Mouse (Mus musculus): ENCODE data around the gene Hspe1. TPM values are rescaled to one million over a fixed set of nuclear protein-coding genes. Genes with fewer than 3 reads are reported as not detected.

The Hspe1 gene
- polyA plus RNA-seq (2015; fragmentation: Nextera tagmentation; extraction: Ambion mirVana), result 407 and 434 TPM in 2 replicates

DNA sequence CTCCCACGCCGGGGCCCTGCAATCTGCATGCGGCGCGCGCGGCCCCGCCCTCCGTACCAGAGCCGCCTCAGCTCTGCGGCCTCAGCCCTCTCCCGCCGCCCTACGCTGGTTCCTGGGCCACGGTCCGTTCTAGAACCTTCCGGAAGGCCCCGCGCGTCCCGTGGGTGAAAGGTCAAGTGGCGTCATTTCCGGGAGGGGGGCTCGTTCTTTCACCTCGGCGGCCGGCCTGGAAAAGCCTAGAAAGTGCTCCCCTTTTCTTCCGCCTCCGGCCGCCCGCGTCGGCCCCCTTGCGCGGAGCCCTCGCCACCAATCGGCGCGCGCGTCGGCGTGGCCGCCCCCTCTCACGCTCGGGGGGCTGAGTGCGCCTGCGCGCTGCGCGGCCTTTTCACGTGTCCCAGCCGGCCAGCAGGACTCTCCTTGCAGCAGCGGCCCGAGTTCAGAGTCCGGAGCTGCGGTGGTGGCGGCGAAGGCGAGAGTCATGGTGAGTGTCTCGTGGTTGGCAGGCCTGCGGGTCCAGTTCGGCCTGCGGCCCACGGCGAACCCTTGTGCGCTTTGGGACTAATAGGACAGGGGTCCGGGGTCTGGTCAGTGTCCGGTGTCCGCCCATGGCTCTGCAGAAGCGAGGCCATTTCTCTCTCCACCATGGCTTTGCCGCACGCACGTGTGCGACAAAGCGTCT lies at the start of gene Hspe1, which contains the start of gene Hspd1:
Gene Hspe1, plus strand, starts transcription at position 201 of the 679 bp plus-strand sequence.
Gene Hspd1, minus strand, starts transcription at position 312 of the 679 bp plus-strand sequence.
- ATAC-seq (ENCODE audit: insufficient number of reproducible peaks, insufficient read depth, low FRiP score, low TSS enrichment, low read depth), result peak; percentile 92
- H3K4me3 ChIP-seq, result peak within 1 kb of the TSS; percentile 97

DNA sequence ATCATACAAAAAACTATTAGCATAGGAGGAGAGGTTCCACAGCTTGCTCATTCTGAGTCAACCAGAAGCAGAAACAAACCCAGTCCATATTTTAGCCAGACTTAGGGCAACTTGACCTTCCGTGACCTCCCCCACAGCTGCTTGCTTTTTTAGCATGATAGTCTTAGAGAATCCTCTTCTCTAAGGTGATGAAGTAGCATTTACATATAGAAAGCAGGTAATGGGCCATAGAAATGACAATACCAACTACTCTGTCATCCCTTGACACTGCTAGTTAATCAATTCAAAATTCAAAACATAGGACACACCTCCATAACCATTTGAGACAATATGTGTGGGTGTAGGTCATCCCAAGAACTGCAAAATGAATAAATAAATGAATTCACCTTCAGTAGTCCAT lies 48.0 kb upstream of the Hspe1 start:
- Histone ChIP-seq H3K27me3 (no peaks in the 10 kb centered on the region), H3K9ac (no peak overlapping the region), H3K36me3 (no peaks in the 10 kb centered on the region), H3K4me3 (no peak overlapping the region), H3K4me1 (no peaks in the 10 kb centered on the region), H3K27ac (no peak overlapping the region), H3K9me3 (peaks cover 3% of the 10 kb centered on the region; the same call in 1 of the 2 replicates), H3K4me2 (no peak overlapping the region)
- 80% methylated on average over 1 of the region's 1 CpGs for WGBS
- ATAC-seq (ENCODE audit: insufficient number of reproducible peaks, insufficient read depth, low FRiP score, low TSS enrichment, low read depth), result no peak

More for the DNA sequence above, at the start of gene Hspe1, which contains the start of gene Hspd1:
- no peaks in the 10 kb centered on the region for H3K9me3 ChIP-seq
- under 1% methylated on average over 76 of the region's 76 CpGs for WGBS
- peak within 1 kb of the TSS; percentile 92 for H3K4me2 ChIP-seq
- peak within 1 kb of the TSS; percentile 93 for H3K27ac ChIP-seq
- H3K4me1 ChIP-seq, result peaks cover 35% of the 10 kb centered on the region
- H3K36me3 ChIP-seq, result peaks cover 53% of the 10 kb centered on the region
- H3K9ac ChIP-seq, result peak within 1 kb of the TSS; percentile 94
- H3K27me3 ChIP-seq, result no peaks in the 10 kb centered on the region

GRCm38 (mm10) chr1:55041691-55042090 lies 46.2 kb upstream of the Hspe1 start:
- Histone ChIP-seq H3K9me3 (peaks cover 3% of the 10 kb centered on the region; the same call in 1 of the 2 replicates), H3K36me3 (no peaks in the 10 kb centered on the region), H3K4me2 (no peak overlapping the region), H3K4me3 (no peak overlapping the region), H3K4me1 (no peaks in the 10 kb centered on the region), H3K27me3 (no peaks in the 10 kb centered on the region), H3K27ac (no peak overlapping the region), H3K9ac (no peak overlapping the region)
- 90% methylated on average over 4 of the region's 4 CpGs for WGBS
- no peak for ATAC-seq (ENCODE audit: insufficient number of reproducible peaks, insufficient read depth, low FRiP score, low TSS enrichment, low read depth)

DNA sequence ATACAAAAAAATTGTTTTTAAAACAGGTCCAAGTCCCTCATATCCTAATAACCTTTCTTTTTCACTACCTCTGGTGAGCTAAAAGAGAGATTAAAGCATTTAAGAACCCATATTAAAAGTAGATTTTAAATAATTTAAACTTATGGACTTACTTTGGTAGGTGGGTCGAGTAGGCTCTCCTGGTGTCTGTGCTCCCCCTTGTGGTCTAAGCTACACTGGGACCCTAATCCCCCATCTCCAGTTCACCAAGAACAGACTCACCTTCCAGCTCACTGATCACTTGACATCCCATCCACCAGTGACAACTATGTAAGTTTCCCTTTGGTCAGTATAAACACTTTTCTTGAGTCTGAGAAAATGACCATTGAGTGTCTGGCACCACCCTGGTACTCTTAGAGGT lies 45.7 kb upstream of the Hspe1 start:
- Histone ChIP-seq H3K27me3 (no peaks in the 10 kb centered on the region), H3K27ac (no peak overlapping the region), H3K4me3 (no peak overlapping the region), H3K9ac (no peak overlapping the region), H3K9me3 (peaks cover 3% of the 10 kb centered on the region; the same call in 1 of the 2 replicates), H3K36me3 (no peaks in the 10 kb centered on the region), H3K4me1 (no peaks in the 10 kb centered on the region), H3K4me2 (no peak overlapping the region)
- WGBS, result 50% methylated on average over 1 of the region's 1 CpGs
- ATAC-seq (ENCODE audit: insufficient number of reproducible peaks, insufficient read depth, low FRiP score, low TSS enrichment, low read depth), result no peak

- WGBS, result 85% methylated on average over 3 of the region's 3 CpGs
- peaks cover 3% of the 10 kb centered on the region; the same call in 1 of the 2 replicates for H3K9me3 ChIP-seq
These were observed 44.8 kb upstream of the Hspe1 start for GRCm38 (mm10) chr1:55043164-55043563.

DNA sequence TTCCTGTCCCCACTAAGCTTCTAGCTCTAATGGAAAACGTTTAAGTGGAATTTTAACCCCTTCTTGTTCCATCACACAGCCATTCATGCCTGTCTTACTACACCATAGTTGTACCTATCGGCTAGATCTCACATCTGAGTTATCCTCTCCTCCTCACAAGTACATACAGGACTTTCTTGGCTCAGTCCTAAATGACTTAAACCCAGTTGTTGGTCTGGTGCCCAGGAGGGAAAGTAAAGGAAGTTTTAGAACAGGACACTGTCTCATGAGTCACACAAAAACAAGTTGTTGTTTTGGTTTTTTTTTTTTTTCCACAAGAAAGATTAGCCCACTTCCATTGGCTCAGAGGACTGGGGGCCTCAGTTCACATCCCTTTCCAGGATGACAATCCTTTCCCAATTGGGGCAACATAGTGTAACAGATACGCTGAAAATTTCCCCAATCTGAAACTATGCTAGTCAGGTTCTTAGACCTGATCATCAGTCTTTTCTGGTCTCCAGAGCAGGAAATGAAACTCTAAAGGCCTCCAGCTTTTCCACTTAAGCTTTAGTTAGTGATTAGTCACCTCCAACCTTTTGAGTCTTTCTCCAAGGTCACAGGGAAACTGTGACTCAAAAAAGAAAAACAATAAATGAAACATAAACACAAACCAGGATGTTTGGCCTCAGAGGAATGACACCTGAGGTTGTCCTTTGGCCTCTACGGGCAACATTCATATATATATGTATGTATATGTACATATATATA lies 38.9 kb upstream of the Hspe1 start:
- Histone ChIP-seq H3K27ac (no peak overlapping the region), H3K27me3 (no peaks in the 10 kb centered on the region; the same call in 1 of the 2 replicates), H3K4me1 (peaks cover 13% of the 10 kb centered on the region), H3K4me3 (no peak overlapping the region), H3K9me3 (no peaks in the 10 kb centered on the region), H3K36me3 (no peaks in the 10 kb centered on the region), H3K9ac (no peak overlapping the region), H3K4me2 (no peak overlapping the region)
- ATAC-seq (ENCODE audit: insufficient number of reproducible peaks, insufficient read depth, low FRiP score, low TSS enrichment, low read depth), result no peak
- 61% methylated on average over 4 of the region's 4 CpGs for WGBS

More at GRCm38 (mm10) chr1:55043164-55043563, 44.8 kb upstream of the Hspe1 start:
- no peak overlapping the region for H3K9ac ChIP-seq
- no peaks in the 10 kb centered on the region for H3K27me3 ChIP-seq
- no peak for ATAC-seq (ENCODE audit: insufficient number of reproducible peaks, insufficient read depth, low FRiP score, low TSS enrichment, low read depth)
- H3K36me3 ChIP-seq, result no peaks in the 10 kb centered on the region
- H3K4me2 ChIP-seq, result no peak overlapping the region
- H3K4me1 ChIP-seq, result no peaks in the 10 kb centered on the region
- no peak overlapping the region for H3K4me3 ChIP-seq
- H3K27ac ChIP-seq, result no peak overlapping the region

DNA sequence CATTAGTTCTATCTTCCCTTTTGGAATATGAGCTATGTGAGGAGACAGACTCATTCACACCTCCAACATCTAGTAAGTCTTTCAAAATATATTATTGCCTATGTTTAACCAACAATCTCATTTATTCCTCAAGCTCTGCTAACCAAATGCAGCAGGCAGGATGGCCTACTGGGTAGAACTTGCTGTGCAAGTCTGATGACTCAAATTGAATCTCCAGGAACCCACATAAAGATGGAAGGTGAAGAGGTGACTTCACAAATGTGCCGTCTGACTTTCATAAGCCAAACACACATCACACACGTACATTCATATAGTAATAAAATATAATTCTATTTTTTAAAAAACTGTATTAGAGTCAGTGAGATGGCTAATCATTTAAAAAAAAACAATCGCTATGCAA lies 36.3 kb upstream of the Hspe1 start:
- H3K4me1 ChIP-seq, result peaks cover 13% of the 10 kb centered on the region
- 0 out of 2 replicates have a peak, but pooled peaks cover 5% of the 10 kb centered on the region for H3K36me3 ChIP-seq
- 71% methylated on average over 3 of the region's 3 CpGs for WGBS
- no peaks in the 10 kb centered on the region; the same call in 1 of the 2 replicates for H3K27me3 ChIP-seq
- no peak overlapping the region for H3K9ac ChIP-seq
- H3K4me2 ChIP-seq, result peak overlapping the region; percentile 77
- no peak overlapping the region for H3K27ac ChIP-seq
- no peaks in the 10 kb centered on the region for H3K9me3 ChIP-seq
- ATAC-seq (ENCODE audit: insufficient number of reproducible peaks, insufficient read depth, low FRiP score, low TSS enrichment, low read depth), result no peak
- peak overlapping the region; percentile 79 for H3K4me3 ChIP-seq

GRCm38 (mm10) chr1:55052355-55052953 lies 35.5 kb upstream of the Hspe1 start, which contains the start of gene Coq10b:
Gene Coq10b (plus strand): TSS chr1:55052770.
- WGBS, result under 1% methylated on average over 46 of the region's 46 CpGs
- H3K27ac ChIP-seq, result peak within 1 kb of the TSS; percentile 73

GRCm38 (mm10) chr1:55053005-55053404 lies 34.9 kb upstream of the Hspe1 start:
- Histone ChIP-seq H3K9ac (peak overlapping the region; percentile 82), H3K4me2 (peak overlapping the region; percentile 72), H3K27me3 (no peaks in the 10 kb centered on the region; the same call in 1 of the 2 replicates), H3K36me3 (peaks cover 9% of the 10 kb centered on the region; the same call in 1 of the 2 replicates), H3K27ac (peak overlapping the region; percentile 39; the same call in 1 of the 2 replicates), H3K4me3 (peak overlapping the region; percentile 79), H3K4me1 (peaks cover 13% of the 10 kb centered on the region), H3K9me3 (peaks cover 7% of the 10 kb centered on the region; the same call in 1 of the 2 replicates)
- peak; percentile 38; the same call in 1 of the 2 replicates for ATAC-seq (ENCODE audit: insufficient number of reproducible peaks, insufficient read depth, low FRiP score, low TSS enrichment, low read depth)
- WGBS, result under 1% methylated on average over 42 of the region's 42 CpGs

More at GRCm38 (mm10) chr1:55052355-55052953, 35.5 kb upstream of the Hspe1 start, which contains the start of gene Coq10b:
- Histone ChIP-seq H3K9ac (peak within 1 kb of the TSS; percentile 82), H3K9me3 (peaks cover 5% of the 10 kb centered on the region; the same call in 1 of the 2 replicates), H3K27me3 (no peaks in the 10 kb centered on the region; the same call in 1 of the 2 replicates), H3K4me1 (peaks cover 13% of the 10 kb centered on the region), H3K4me3 (peak within 1 kb of the TSS; percentile 79), H3K4me2 (peak within 1 kb of the TSS; percentile 77), H3K36me3 (peaks cover 9% of the 10 kb centered on the region; the same call in 1 of the 2 replicates)
- peak; percentile 100 for ATAC-seq (ENCODE audit: insufficient number of reproducible peaks, insufficient read depth, low FRiP score, low TSS enrichment, low read depth)

DNA sequence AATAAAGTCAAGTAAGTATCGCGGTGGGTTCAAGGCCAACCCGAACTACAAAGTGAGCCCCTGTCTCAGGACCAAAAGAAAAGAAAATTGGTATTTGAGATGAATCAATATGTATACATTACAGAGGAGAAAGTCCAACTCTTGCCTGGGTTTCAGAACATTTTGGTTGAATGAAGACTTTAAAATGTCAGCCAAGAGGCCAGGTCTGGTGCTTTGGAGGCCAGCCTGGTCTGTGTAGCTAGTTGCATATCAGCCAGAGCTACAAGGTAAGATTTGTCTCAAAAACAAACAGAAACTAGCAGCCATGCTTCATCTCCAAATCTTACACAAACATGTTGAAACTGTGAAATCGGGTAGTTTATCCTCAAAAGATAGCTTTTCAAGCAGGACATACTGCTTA lies 34.3 kb upstream of the Hspe1 start:
- Histone ChIP-seq H3K27ac (no peak overlapping the region), H3K4me1 (peaks cover 13% of the 10 kb centered on the region), H3K9ac (peak overlapping the region; percentile 82; the same call in 1 of the 2 replicates), H3K27me3 (no peaks in the 10 kb centered on the region; the same call in 1 of the 2 replicates), H3K4me3 (peak overlapping the region; percentile 79), H3K4me2 (peak overlapping the region; percentile 72), H3K9me3 (peaks cover 7% of the 10 kb centered on the region; the same call in 1 of the 2 replicates), H3K36me3 (peaks cover 9% of the 10 kb centered on the region; the same call in 1 of the 2 replicates)
- 73% methylated on average over 4 of the region's 4 CpGs for whole genome bisulfite sequencing
- ATAC-seq (ENCODE audit: insufficient number of reproducible peaks, insufficient read depth, low FRiP score, low TSS enrichment, low read depth), result no peak
